Mouse (Mus musculus): ENCODE measurements around the gene Med7. TPM values are rescaled to one million over a fixed set of nuclear protein-coding genes. Genes with fewer than 3 reads are reported as not detected.
"Not testable (repeated sequence)": the region's sequence is repeated elsewhere in the genome, so short reads cannot be mapped to it uniquely, and the experiment has no call there.

Med7 gene
- polyA plus RNA-seq, 1 experiment from 2014 or later, result 96.3 TPM

GRCm38 (mm10) chr11:46398473-46398872, 38.3 kb upstream of the Med7 start:
- Histone ChIP-seq H3K27me3 (no peaks in the 10 kb centered on the region), H3K27ac (no peak overlapping the region), H3K9me3 (no peaks in the 10 kb centered on the region), H3K9ac (no peak overlapping the region), H3K4me2 (no peak overlapping the region), H3K36me3 (replicated peaks) (no peaks in the 10 kb centered on the region), H3K4me3 (replicated peaks) (no peak overlapping the region), H3K4me1 (0 out of 2 replicates have a peak, but pooled peaks cover 3% of the 10 kb centered on the region)
- no peak for ATAC-seq (ENCODE audit: low FRiP score)
- 82% methylated on average over 4 of the region's 4 CpGs for WGBS

GRCm38 (mm10) chr11:46398933-46399383, 37.8 kb upstream of the Med7 start:
- Histone ChIP-seq H3K36me3 (replicated peaks) (no peaks in the 10 kb centered on the region), H3K4me1 (0 out of 2 replicates have a peak, but pooled peaks cover 3% of the 10 kb centered on the region), H3K9me3 (no peaks in the 10 kb centered on the region), H3K27ac (no peak overlapping the region), H3K27me3 (no peaks in the 10 kb centered on the region), H3K4me2 (no peak overlapping the region), H3K9ac (no peak overlapping the region), H3K4me3 (replicated peaks) (no peak overlapping the region)
- no peak for ATAC-seq (ENCODE audit: low FRiP score)
- 60% methylated on average over 5 of the region's 5 CpGs for WGBS

GRCm38 (mm10) chr11:46401555-46401954, 35.2 kb upstream of the Med7 start:
- WGBS, result 87% methylated on average over 12 of the region's 12 CpGs
- Histone ChIP-seq H3K27ac (no peak overlapping the region), H3K4me2 (no peak overlapping the region), H3K4me1 (0 out of 2 replicates have a peak, but pooled peaks cover 3% of the 10 kb centered on the region), H3K36me3 (replicated peaks) (no peaks in the 10 kb centered on the region), H3K9me3 (no peaks in the 10 kb centered on the region), H3K4me3 (replicated peaks) (no peak overlapping the region), H3K27me3 (no peaks in the 10 kb centered on the region), H3K9ac (no peak overlapping the region)
- ATAC-seq (ENCODE audit: low FRiP score), result no peak

- Histone ChIP-seq H3K36me3 (replicated peaks) (no peaks in the 10 kb centered on the region), H3K27ac (no peak overlapping the region), H3K4me2 (no peak overlapping the region), H3K27me3 (no peaks in the 10 kb centered on the region), H3K4me3 (replicated peaks) (no peak overlapping the region), H3K9ac (no peak overlapping the region), H3K9me3 (no peaks in the 10 kb centered on the region), H3K4me1 (no peaks in the 10 kb centered on the region)
- ATAC-seq (ENCODE audit: low FRiP score), result no peak
- 92% methylated on average over 16 of the region's 16 CpGs for WGBS
These were observed 31.7 kb upstream of the Med7 start for GRCm38 (mm10) chr11:46404986-46405385.

GRCm38 (mm10) chr11:46406721-46407120, 30.0 kb upstream of the Med7 start:
- Histone ChIP-seq H3K9ac (no peak overlapping the region), H3K4me3 (replicated peaks) (no peak overlapping the region), H3K27ac (no peak overlapping the region), H3K27me3 (no peaks in the 10 kb centered on the region), H3K36me3 (replicated peaks) (no peaks in the 10 kb centered on the region), H3K4me2 (no peak overlapping the region), H3K4me1 (no peaks in the 10 kb centered on the region), H3K9me3 (no peaks in the 10 kb centered on the region)
- no peak for ATAC-seq (ENCODE audit: low FRiP score)
- 31% methylated on average over 10 of the region's 10 CpGs for WGBS

- H3K4me1 ChIP-seq, result no peaks in the 10 kb centered on the region
- no peak overlapping the region for H3K9ac ChIP-seq
- no peak overlapping the region for H3K27ac ChIP-seq
- H3K9me3 ChIP-seq, result no peaks in the 10 kb centered on the region
- WGBS, result 37% methylated on average over 2 of the region's 2 CpGs
- H3K36me3 ChIP-seq (replicated peaks), result no peaks in the 10 kb centered on the region
- H3K4me2 ChIP-seq, result no peak overlapping the region
- no peaks in the 10 kb centered on the region for H3K27me3 ChIP-seq
- no peak for ATAC-seq (ENCODE audit: low FRiP score)
- no peak overlapping the region for H3K4me3 ChIP-seq (replicated peaks)
These were observed 26.6 kb upstream of the Med7 start for GRCm38 (mm10) chr11:46410018-46410563.

- no peak for ATAC-seq (ENCODE audit: low FRiP score)
- no peaks in the 10 kb centered on the region for H3K27me3 ChIP-seq
- no peaks in the 10 kb centered on the region for H3K9me3 ChIP-seq
- no peak overlapping the region for H3K27ac ChIP-seq
- H3K4me2 ChIP-seq, result no peak overlapping the region
- H3K4me1 ChIP-seq, result no peaks in the 10 kb centered on the region
- no peak overlapping the region for H3K9ac ChIP-seq
- 81% methylated on average over 1 of the region's 1 CpGs for WGBS
- no peaks in the 10 kb centered on the region for H3K36me3 ChIP-seq (replicated peaks)
- no peak overlapping the region for H3K4me3 ChIP-seq (replicated peaks)
These were observed 18.3 kb upstream of the Med7 start for GRCm38 (mm10) chr11:46418438-46418837.

- Histone ChIP-seq H3K4me1 (no peaks in the 10 kb centered on the region), H3K36me3 (replicated peaks) (no peaks in the 10 kb centered on the region), H3K9ac (no peak overlapping the region), H3K4me3 (replicated peaks) (no peak overlapping the region), H3K4me2 (no peak overlapping the region), H3K27ac (no peak overlapping the region), H3K9me3 (no peaks in the 10 kb centered on the region), H3K27me3 (no peaks in the 10 kb centered on the region)
- no peak for ATAC-seq (ENCODE audit: low FRiP score)
- WGBS, result 95% methylated on average over 5 of the region's 5 CpGs
These were observed 17.9 kb upstream of the Med7 start for GRCm38 (mm10) chr11:46418860-46419259.

- no peak overlapping the region for H3K4me3 ChIP-seq (replicated peaks)
- no peak overlapping the region for H3K9ac ChIP-seq
- H3K4me1 ChIP-seq, result no peaks in the 10 kb centered on the region
- no peaks in the 10 kb centered on the region for H3K9me3 ChIP-seq
- ATAC-seq (ENCODE audit: low FRiP score), result no peak
- no peaks in the 10 kb centered on the region for H3K27me3 ChIP-seq
- 91% methylated on average over 8 of the region's 8 CpGs for WGBS
- H3K27ac ChIP-seq, result no peak overlapping the region
- H3K4me2 ChIP-seq, result no peak overlapping the region
- no peaks in the 10 kb centered on the region for H3K36me3 ChIP-seq (replicated peaks)
These were observed 15.4 kb upstream of the Med7 start for GRCm38 (mm10) chr11:46421086-46421888.

- not testable (repeated sequence) for H3K9me3 ChIP-seq; H3K4me2 ChIP-seq; H3K27ac ChIP-seq; H3K36me3 ChIP-seq (replicated peaks); H3K4me3 ChIP-seq (replicated peaks); H3K9ac ChIP-seq; H3K4me1 ChIP-seq; H3K27me3 ChIP-seq; ATAC-seq (ENCODE audit: low FRiP score)
- WGBS, result 37% methylated on average over 4 of the region's 4 CpGs
These were observed 8.6 kb upstream of the Med7 start for GRCm38 (mm10) chr11:46428131-46428530.

- no peak overlapping the region for H3K27ac ChIP-seq
- no peak overlapping the region for H3K4me2 ChIP-seq
- ATAC-seq (ENCODE audit: low FRiP score), result no peak
- no peak overlapping the region for H3K9ac ChIP-seq
- H3K36me3 ChIP-seq (replicated peaks), result no peaks in the 10 kb centered on the region
- H3K27me3 ChIP-seq, result no peaks in the 10 kb centered on the region
- H3K4me1 ChIP-seq, result no peaks in the 10 kb centered on the region
- no peak overlapping the region for H3K4me3 ChIP-seq (replicated peaks)
- no peaks in the 10 kb centered on the region for H3K9me3 ChIP-seq
- WGBS, result 91% methylated on average over 2 of the region's 2 CpGs
These were observed 6.6 kb upstream of the Med7 start for GRCm38 (mm10) chr11:46430123-46430522.

GRCm38 (mm10) chr11:46431129-46431528, 5.6 kb upstream of the Med7 start:
- WGBS, result 25% methylated on average over 3 of the region's 3 CpGs
- H3K4me2 ChIP-seq, result no peak overlapping the region
- no peak overlapping the region for H3K27ac ChIP-seq
- ATAC-seq (ENCODE audit: low FRiP score), result peak; percentile 88
- no peaks in the 10 kb centered on the region for H3K36me3 ChIP-seq (replicated peaks)
- H3K9ac ChIP-seq, result no peak overlapping the region
- no peak overlapping the region for H3K4me3 ChIP-seq (replicated peaks)
- no peaks in the 10 kb centered on the region for H3K27me3 ChIP-seq
- H3K9me3 ChIP-seq, result no peaks in the 10 kb centered on the region
- no peaks in the 10 kb centered on the region; the same call in 1 of the 2 replicates for H3K4me1 ChIP-seq

GRCm38 (mm10) chr11:46435363-46435762, 1.4 kb upstream of the Med7 start:
- no peak for ATAC-seq (ENCODE audit: low FRiP score)
- Histone ChIP-seq H3K4me3 (replicated peaks) (no peak overlapping the region), H3K4me1 (peaks cover 7% of the 10 kb centered on the region)

More at GRCm38 (mm10) chr11:46435363-46435762, 1.4 kb upstream of the Med7 start:
- H3K27me3 ChIP-seq, result no peaks in the 10 kb centered on the region
- H3K9ac ChIP-seq, result no peak overlapping the region
- no peak overlapping the region for H3K27ac ChIP-seq
- no peaks in the 10 kb centered on the region for H3K9me3 ChIP-seq
- no peak overlapping the region for H3K4me2 ChIP-seq
- H3K36me3 ChIP-seq (replicated peaks), result peaks cover under 1% of the 10 kb centered on the region; the same call in 1 of the 2 replicates

Data from forebrain, embryonic 12.5 days (tissue).